Mouse (Mus musculus) embryonic fibroblast, embryonic 13.5 days (primary cell): ENCODE measurements at regions not wholly inside any gene's neighbourhood (a gene's known extent, or its start where the extent isn't known, plus 50 kb on each side); places are given as distances from the start of the nearest gene placed in this dataset.

Source experiments
- CTCF ChIP-seq: IDR thresholded peaks from 2 replicates; pipeline ENCODE4 v1.5.1; 2011; ENCODE audit warnings: mild to moderate bottlenecking, control low read depth, low read length, moderate library complexity, borderline replicate concordance; ENCODE audit not compliant: insufficient read depth
- POLR2A ChIP-seq: IDR thresholded peaks from 2 replicates; pipeline ENCODE4 v1.6.1; 2011; ENCODE audit warnings: low read depth, mild to moderate bottlenecking, control low read depth, low read length, moderate library complexity

- TF ChIP-seq CTCF (no peak), POLR2A (no peak)
These were observed 481.5 kb upstream of the Dab2 start for GRCm38 (mm10) chr15:5817901-5818576.
